Mouse (Mus musculus) embryonic facial prominence, embryonic 13.5 days (tissue): ENCODE data around the gene Pom121. TPM values are rescaled to one million over a fixed set of nuclear protein-coding genes. Genes with fewer than 3 reads are reported as not detected.

Experiments
- ATAC-seq: fragments of 200-750 bp; cut with Nextera tagmentation; 2 replicates; pipeline ENCODE4 v1.8.0; 2017; ENCODE audit warnings: low read depth; ENCODE audit not compliant: insufficient number of reproducible peaks, insufficient read depth, low FRiP score, low TSS enrichment
- H3K27ac ChIP-seq: fragments of 300-500 bp; sonication (generic); 2 replicates; pipeline ENCODE4 v1.5.1; 2015; ENCODE audit warnings: moderate library complexity, mild to moderate bottlenecking, inconsistent platforms
- H3K27me3 ChIP-seq: fragments of 300-500 bp; sonication (generic); 2 replicates; pipeline ENCODE4 v1.6.1; 2015; ENCODE audit warnings: mild to moderate bottlenecking, inconsistent platforms
- H3K36me3 ChIP-seq: fragments of 300-500 bp; sonication (generic); 2 replicates; pipeline ENCODE4 v1.6.1; 2015; ENCODE audit warnings: mild to moderate bottlenecking, inconsistent platforms
- H3K4me1 ChIP-seq: fragments of 300-500 bp; sonication (generic); 2 replicates; pipeline ENCODE4 v1.6.1; 2015; ENCODE audit warnings: inconsistent platforms
- H3K4me2 ChIP-seq: fragments of 300-500 bp; sonication (generic); 2 replicates; pipeline ENCODE4 v1.6.1; 2015; ENCODE audit warnings: moderate library complexity, mild to moderate bottlenecking, inconsistent platforms
- H3K4me3 ChIP-seq: fragments of 300-500 bp; sonication (generic); 2 replicates; pipeline ENCODE4 v1.5.1; 2015; ENCODE audit warnings: mild to moderate bottlenecking, inconsistent platforms
- H3K9ac ChIP-seq: fragments of 300-500 bp; sonication (generic); 2 replicates; pipeline ENCODE4 v1.6.1; 2015; ENCODE audit warnings: mild to moderate bottlenecking, inconsistent platforms
- H3K9me3 ChIP-seq: fragments of 300-500 bp; sonication (generic); 2 replicates; pipeline ENCODE4 v1.6.1; 2016; ENCODE audit warnings: inconsistent platforms
- WGBS: fragments of 180-500 bp; shearing (Covaris S2); methylation state at CpG from one replicate; pipeline ENCODE4 v1.1.7; 2015; ENCODE audit warnings: mixed read lengths; 5-methylcytosine and 5-hydroxymethylcytosine counted together
- polyA plus RNA-seq: library from polyadenylated mRNA; unstranded; fragments of >200 nt; fragmentation: Nextera tagmentation; extraction: Ambion mirVana; gene quantifications from 2 replicates; pipeline ENCODE4 v1.2.1, GENCODE M21; 2015

The Pom121 gene
- 16.3 and 17.0 TPM in 2 replicates for polyA plus RNA-seq

DNA sequence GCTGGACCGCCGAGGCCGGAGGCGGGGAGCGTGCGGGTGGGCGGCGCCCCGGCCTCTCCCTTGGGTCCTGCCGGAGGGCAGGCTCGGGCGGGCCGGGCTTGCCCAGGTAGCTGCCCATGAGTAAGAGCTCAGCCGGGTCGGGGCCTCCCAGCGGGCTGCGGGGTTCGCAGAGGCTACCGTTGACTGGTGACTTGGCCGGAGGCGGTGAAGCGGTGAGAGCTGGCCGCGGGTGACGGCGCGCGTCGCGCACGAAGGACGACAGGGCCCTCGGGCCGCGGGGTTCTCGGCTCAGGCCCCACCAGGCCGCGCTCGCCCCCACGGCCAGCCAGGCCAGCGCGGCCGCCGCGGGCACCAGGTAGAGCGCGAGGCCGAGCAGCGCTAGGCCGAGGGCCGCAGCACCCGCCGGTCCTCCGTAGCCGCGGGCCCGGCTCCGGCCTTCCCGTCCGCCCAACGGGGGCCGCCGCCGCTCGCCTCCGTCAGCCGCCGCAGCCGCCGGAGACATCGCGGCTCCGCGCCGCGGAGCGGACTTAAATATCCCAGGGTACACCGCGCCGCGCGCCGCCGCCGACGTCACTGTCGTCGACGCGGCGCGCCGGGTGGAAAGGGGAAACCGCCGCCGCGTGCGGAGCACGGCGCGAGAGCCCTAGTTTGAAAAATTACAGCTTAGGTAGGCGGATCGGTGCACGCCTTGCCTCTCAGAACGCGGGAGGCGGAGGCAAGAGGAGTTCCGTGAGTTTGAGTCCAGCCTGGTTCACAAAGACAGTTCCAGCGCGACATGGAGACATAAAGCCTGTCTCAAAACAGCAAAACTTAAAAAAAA lies at the start of gene Pom121:
Pom121 (minus strand) TSS at position 543 of the 820 bp plus-strand sequence.
- Histone ChIP-seq H3K36me3 (peaks cover 29% of the 10 kb centered on the region), H3K27ac (peak within 1 kb of the TSS; percentile 86), H3K4me3 (peak within 1 kb of the TSS; percentile 70), H3K27me3 (no peaks in the 10 kb centered on the region), H3K4me1 (peaks cover 19% of the 10 kb centered on the region), H3K9ac (peak within 1 kb of the TSS; percentile 98), H3K9me3 (no peaks in the 10 kb centered on the region), H3K4me2 (peak within 1 kb of the TSS; percentile 65)
- peak; percentile 81 for ATAC-seq
- under 1% methylated on average over 95 of the region's 110 CpGs for WGBS

DNA sequence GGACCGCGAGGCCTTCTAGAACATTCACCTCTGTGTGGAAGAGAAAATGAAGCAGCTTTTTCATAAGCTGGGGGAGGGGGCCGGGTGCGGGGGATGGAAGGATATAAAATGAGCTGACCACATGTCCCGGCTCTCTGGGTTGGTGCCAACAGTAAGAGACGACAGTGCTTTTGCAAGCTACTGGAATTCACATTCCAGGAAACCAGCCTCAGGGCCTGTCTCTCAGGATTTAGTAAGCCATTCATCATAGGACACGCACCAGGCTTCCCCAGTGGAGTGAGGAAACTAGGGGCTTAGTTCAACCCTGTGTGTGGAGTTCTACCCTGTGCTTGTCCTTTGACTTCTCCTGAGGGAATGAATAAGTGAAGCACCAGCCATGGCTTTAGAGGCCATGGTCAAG lies 48.1 kb upstream of the Pom121 start:
- H3K27me3 ChIP-seq = no peaks in the 10 kb centered on the region
- H3K9me3 ChIP-seq = no peaks in the 10 kb centered on the region
- H3K9ac ChIP-seq = no peak overlapping the region
- H3K4me1 ChIP-seq = no peaks in the 10 kb centered on the region; the same call in 1 of the 2 replicates
- H3K27ac ChIP-seq = no peak overlapping the region; the same call in 1 of the 2 replicates
- no peak overlapping the region for H3K4me3 ChIP-seq
- H3K36me3 ChIP-seq = peaks cover 66% of the 10 kb centered on the region
- H3K4me2 ChIP-seq = no peak overlapping the region
- ATAC-seq = no peak
- WGBS = 63% methylated on average over 7 of the region's 7 CpGs

DNA sequence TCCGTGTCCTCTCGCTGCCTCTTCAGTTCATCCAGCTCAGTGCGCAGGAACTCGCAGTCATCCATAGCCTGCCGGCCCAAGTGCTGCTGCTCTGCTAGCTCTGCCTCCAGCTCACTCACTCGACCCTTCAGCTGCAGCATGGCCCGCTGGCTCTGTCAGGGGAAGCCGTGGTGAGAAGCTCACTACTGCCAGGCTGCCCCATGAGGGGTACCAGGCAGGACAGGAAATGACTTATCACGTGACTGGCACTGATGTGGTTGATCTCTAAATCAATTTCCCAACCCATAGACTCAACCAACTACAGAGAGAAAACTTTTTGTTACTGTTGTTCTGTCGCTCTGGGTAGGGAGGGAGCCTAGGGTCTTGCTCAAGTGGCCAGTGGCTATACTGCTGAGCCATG lies 40.7 kb upstream of the Pom121 start:
- Histone ChIP-seq H3K9ac (no peak overlapping the region), H3K4me1 (no peaks in the 10 kb centered on the region), H3K9me3 (no peaks in the 10 kb centered on the region), H3K36me3 (peaks cover 75% of the 10 kb centered on the region), H3K27me3 (no peaks in the 10 kb centered on the region), H3K4me3 (no peak overlapping the region), H3K4me2 (no peak overlapping the region), H3K27ac (no peak overlapping the region)
- no peak for ATAC-seq
- 98% methylated on average over 10 of the region's 10 CpGs for WGBS

DNA sequence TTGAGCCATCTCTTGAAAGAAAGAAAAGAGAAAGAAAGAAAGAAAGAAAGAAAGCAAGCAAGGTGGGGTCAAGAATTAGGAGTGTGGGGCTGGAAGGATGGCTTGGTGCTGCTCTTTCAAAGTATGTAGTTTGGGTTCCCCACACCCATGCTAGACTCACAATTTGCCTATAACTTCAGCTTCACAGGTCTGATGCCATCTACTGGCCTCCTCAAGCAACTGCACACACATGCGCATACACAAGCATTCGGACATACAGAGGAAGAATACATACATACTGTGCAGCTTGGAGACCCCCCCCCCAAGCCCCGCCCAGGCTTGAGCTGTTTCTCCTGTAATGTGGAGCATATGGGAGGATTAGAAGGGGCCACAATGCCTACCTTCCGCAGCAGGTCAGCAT lies 39.5 kb upstream of the Pom121 start:
- Histone ChIP-seq H3K27me3 (no peaks in the 10 kb centered on the region), H3K27ac (no peak overlapping the region), H3K4me3 (no peak overlapping the region), H3K9me3 (no peaks in the 10 kb centered on the region), H3K9ac (no peak overlapping the region), H3K4me1 (no peaks in the 10 kb centered on the region), H3K36me3 (peaks cover 83% of the 10 kb centered on the region), H3K4me2 (no peak overlapping the region)
- 99% methylated on average over 4 of the region's 4 CpGs for WGBS
- no peak for ATAC-seq

DNA sequence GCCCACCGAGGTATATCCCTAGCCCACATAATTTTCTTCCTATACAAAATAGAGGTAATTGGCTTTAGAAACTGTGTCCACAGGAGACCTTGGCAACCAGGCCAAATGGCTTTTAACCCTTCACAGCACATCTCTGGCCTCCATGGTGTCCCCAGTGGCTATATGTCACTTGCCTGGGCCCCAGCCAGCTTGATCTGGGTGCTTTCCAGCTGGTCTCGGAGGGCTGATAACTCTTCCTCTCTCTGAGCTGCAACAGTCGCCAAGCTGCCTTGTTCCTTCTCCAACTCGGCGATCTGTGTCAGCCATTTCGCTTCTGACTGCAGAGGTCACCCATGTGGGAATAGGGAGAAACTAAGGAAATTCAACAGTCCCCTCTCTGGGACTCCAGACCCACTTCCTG lies 36.8 kb upstream of the Pom121 start:
- WGBS = 93% methylated on average over 6 of the region's 6 CpGs
- no peaks in the 10 kb centered on the region for H3K4me1 ChIP-seq
- no peaks in the 10 kb centered on the region for H3K27me3 ChIP-seq
- no peak for ATAC-seq
- no peak overlapping the region for H3K9ac ChIP-seq
- no peak overlapping the region for H3K4me2 ChIP-seq
- H3K4me3 ChIP-seq = no peak overlapping the region
- peaks cover 92% of the 10 kb centered on the region for H3K36me3 ChIP-seq
- H3K9me3 ChIP-seq = no peaks in the 10 kb centered on the region
- H3K27ac ChIP-seq = no peak overlapping the region

DNA sequence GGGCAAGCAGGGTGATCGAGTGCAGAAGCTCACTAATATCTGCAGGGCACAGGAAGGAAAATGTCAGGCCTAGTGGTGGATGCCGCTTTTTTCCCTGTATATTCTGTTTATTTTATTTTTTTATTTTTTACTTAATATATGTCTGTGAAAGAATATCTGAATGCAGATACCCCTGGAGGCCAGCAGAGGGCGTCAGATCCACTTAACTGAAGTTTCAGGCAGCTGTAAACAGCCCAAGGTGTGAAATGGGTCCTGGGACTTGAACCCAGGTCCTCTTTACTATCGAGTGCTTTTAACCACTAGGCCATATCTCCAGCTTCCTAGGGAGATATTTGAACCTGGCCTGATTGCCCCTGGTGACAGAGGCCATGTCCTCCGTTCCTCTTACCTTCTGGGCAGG lies 34.4 kb upstream of the Pom121 start:
- Histone ChIP-seq H3K9me3 (no peaks in the 10 kb centered on the region), H3K27ac (no peak overlapping the region), H3K4me3 (no peak overlapping the region), H3K4me1 (no peaks in the 10 kb centered on the region), H3K27me3 (no peaks in the 10 kb centered on the region), H3K4me2 (no peak overlapping the region), H3K36me3 (peaks cover 92% of the 10 kb centered on the region), H3K9ac (no peak overlapping the region)
- no peak for ATAC-seq
- 73% methylated on average over 5 of the region's 5 CpGs for WGBS

DNA sequence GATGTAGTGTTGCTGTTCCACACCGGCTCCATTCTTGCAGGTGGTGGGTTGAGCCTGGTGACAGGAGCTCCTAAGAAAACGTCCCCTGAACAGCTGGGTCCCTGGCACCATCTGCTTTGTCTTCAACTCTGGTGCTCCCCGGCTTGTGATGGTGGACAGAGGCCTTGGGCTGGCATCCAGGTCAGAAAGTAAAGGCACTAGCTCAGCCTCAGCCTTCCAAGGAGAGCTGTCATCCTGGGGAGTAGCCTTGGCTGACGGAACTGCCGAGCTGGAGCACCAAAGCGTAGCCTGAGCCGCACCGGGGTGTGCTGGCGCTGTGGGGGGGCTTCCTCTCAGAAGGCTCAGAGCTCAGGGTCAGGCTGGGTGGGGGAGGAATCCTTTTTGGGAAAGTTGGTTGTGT lies 15.9 kb upstream of the Pom121 start:
- Histone ChIP-seq H3K36me3 (peaks cover 58% of the 10 kb centered on the region), H3K27me3 (no peaks in the 10 kb centered on the region), H3K27ac (no peak overlapping the region), H3K9me3 (no peaks in the 10 kb centered on the region), H3K4me2 (no peak overlapping the region), H3K4me1 (no peaks in the 10 kb centered on the region), H3K9ac (no peak overlapping the region), H3K4me3 (no peak overlapping the region)
- 93% methylated on average over 9 of the region's 9 CpGs for WGBS
- ATAC-seq = no peak

DNA sequence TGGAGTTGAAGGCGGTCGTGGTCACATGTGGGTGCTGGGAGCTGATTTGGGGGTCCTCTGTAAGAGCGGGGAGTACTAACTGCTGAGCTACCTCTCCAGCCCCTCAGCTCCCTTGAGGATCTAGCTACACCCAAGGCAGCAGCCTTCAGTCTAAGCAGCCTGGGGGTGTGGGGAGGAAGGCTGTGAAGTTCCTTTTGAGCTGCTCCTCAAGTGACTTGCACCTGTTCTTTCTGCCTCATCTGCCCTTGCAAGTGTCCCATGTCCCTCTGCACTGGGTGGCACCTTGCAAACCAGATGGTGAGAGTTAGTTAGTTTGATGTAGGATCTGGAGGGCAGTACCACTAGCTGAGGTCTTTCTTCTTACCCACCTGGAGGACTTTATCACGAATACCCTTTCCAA lies 13.8 kb upstream of the Pom121 start:
- no peak overlapping the region for H3K27ac ChIP-seq
- WGBS = 86% methylated on average over 4 of the region's 4 CpGs
- peaks cover 38% of the 10 kb centered on the region for H3K36me3 ChIP-seq
- no peak for ATAC-seq
- no peak overlapping the region for H3K4me3 ChIP-seq
- peaks cover 3% of the 10 kb centered on the region; the same call in 1 of the 2 replicates for H3K4me1 ChIP-seq
- H3K9ac ChIP-seq = no peak overlapping the region
- H3K9me3 ChIP-seq = no peaks in the 10 kb centered on the region
- H3K4me2 ChIP-seq = no peak overlapping the region
- no peaks in the 10 kb centered on the region for H3K27me3 ChIP-seq

DNA sequence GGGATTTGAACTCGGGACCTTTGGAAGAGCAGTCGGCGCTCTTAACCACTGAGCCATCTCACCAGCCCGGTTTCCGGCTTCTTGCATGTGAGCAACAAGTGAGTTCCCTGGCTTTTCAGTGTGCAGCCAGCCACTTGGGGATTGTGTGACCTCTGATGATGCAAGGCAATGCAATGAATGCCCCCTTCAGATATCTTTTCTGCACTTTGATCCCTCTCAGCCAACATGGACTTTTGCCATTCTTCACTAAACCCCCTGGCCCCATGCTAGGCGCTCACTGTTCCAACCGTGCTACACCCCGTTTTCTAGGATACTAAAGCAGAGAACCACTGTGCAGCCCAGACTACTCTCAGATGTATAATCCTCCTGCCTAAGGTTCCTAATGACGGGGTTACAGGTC lies 11.1 kb upstream of the Pom121 start:
- H3K4me3 ChIP-seq = no peak overlapping the region
- H3K27ac ChIP-seq = no peak overlapping the region
- no peak for ATAC-seq
- no peaks in the 10 kb centered on the region for H3K9me3 ChIP-seq
- H3K4me2 ChIP-seq = no peak overlapping the region
- peaks cover 16% of the 10 kb centered on the region for H3K36me3 ChIP-seq
- WGBS = 85% methylated on average over 9 of the region's 9 CpGs
- H3K9ac ChIP-seq = no peak overlapping the region
- no peaks in the 10 kb centered on the region for H3K27me3 ChIP-seq
- H3K4me1 ChIP-seq = peaks cover 3% of the 10 kb centered on the region; the same call in 1 of the 2 replicates

DNA sequence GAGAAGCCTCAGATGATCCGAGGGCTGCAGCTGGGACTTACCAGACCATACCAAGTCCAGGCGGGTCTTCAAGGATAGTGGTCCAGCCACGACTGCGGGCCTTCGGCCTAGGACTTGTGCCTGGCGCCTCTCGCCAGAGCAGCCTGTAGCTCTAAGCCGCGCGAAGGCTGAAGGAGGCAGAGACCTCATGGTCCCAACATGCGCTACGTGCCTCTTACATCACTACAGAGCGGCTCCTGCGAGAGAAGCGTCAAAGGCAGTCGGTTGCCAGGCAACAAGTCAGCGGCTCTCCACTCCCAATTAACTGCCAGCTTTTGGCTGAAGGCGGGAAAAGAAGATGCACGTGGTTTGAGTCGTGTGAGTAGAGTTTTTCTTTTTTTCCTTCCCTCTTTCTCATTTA lies 10.3 kb upstream of the Pom121 start:
- no peak for ATAC-seq
- WGBS = 31% methylated on average over 20 of the region's 20 CpGs

DNA sequence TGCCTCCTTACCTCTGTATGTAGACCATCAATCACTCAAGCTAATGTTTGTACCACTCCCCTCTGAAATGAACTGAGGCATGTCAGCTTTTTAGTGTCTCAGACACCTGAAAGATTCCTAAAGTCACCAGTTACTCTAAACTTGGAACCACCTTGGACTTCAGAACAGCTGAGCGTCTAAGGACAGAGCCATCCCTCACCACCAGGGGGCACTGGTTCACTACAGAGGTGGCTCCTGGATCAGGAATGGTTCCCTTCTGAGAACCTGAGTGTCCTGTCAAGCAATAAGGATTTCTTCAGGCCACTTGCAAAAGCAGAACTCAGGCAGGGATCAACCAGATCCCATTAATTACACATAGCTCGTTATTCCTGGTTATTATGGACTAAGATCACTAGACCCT lies 5.9 kb upstream of the Pom121 start:
- no peaks in the 10 kb centered on the region for H3K27me3 ChIP-seq
- no peak overlapping the region for H3K4me2 ChIP-seq
- H3K9me3 ChIP-seq = no peaks in the 10 kb centered on the region
- H3K36me3 ChIP-seq = no peaks in the 10 kb centered on the region
- H3K27ac ChIP-seq = no peak overlapping the region
- peaks cover 3% of the 10 kb centered on the region; the same call in 1 of the 2 replicates for H3K4me1 ChIP-seq
- no peak overlapping the region for H3K4me3 ChIP-seq
- no peak overlapping the region for H3K9ac ChIP-seq
- WGBS = 9% methylated on average over 2 of the region's 2 CpGs
- no peak for ATAC-seq

More for the DNA sequence above, 10.3 kb upstream of the Pom121 start:
- H3K4me3 ChIP-seq = no peak overlapping the region
- H3K4me1 ChIP-seq = peaks cover 3% of the 10 kb centered on the region; the same call in 1 of the 2 replicates
- H3K27ac ChIP-seq = no peak overlapping the region
- H3K9ac ChIP-seq = no peak overlapping the region
- peaks cover 9% of the 10 kb centered on the region for H3K36me3 ChIP-seq
- H3K4me2 ChIP-seq = no peak overlapping the region
- no peaks in the 10 kb centered on the region for H3K9me3 ChIP-seq
- H3K27me3 ChIP-seq = no peaks in the 10 kb centered on the region

DNA sequence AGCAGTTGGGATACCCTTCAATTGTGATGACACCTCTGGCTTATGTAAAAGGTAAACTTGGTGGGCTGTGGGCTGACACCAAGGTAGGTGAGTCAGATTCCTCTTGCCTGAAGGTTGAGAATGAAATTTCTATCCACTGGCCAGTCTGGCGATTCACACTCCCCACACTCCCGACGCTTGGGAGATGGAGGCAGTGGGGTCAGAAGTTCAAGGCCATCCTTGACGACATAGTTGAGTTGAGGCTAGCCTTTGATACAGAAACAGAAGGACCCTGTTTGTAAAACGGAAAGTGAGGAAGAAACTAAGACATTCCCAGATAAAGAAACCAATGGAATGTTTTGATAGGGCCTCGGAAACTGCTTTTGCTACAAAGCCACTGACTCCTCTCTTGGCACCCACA lies 5.0 kb upstream of the Pom121 start:
- no peak for ATAC-seq

More for the DNA sequence above, 5.0 kb upstream of the Pom121 start:
- Histone ChIP-seq H3K4me3 (no peak overlapping the region), H3K4me2 (no peak overlapping the region), H3K9ac (no peak overlapping the region), H3K27ac (no peak overlapping the region), H3K27me3 (no peaks in the 10 kb centered on the region), H3K36me3 (no peaks in the 10 kb centered on the region), H3K9me3 (no peaks in the 10 kb centered on the region), H3K4me1 (peaks cover 4% of the 10 kb centered on the region; the same call in 1 of the 2 replicates)
- WGBS = 67% methylated on average over 6 of the region's 6 CpGs
